Mouse (Mus musculus): Measurements from ENCODE around the gene Ctnna2.

- TF ChIP-seq CTCF (conservative IDR thresholded peaks at IDR 0.05; ENCODE audit: low read length) (peak; percentile 53), NANOG (IDR thresholded peaks at IDR 0.05; ENCODE audit: borderline replicate concordance, low read length) (no peak)
Observed at GRCm38 (mm10) chr6:77599244-77599643, 380.3 kb downstream of the Ctnna2 start.

All from E14TG2a.4 (cell line).